Mouse (Mus musculus) ES-Bruce4 (cell line): Measurements from ENCODE around the gene Prss53. TPM values are rescaled to one million over a fixed set of nuclear protein-coding genes. Genes with fewer than 3 reads are reported as not detected.

ENCODE experiments used
- H3K27ac ChIP-seq: 2 replicates; pipeline ENCODE4 v1.5.1; 2012; ENCODE audit warnings: low read length, inconsistent platforms; ENCODE audit not compliant: insufficient read depth
- H3K27me3 ChIP-seq: 2 replicates; pipeline ENCODE4 v1.6.1; 2012; ENCODE audit warnings: mild to moderate bottlenecking, low read length, inconsistent platforms; ENCODE audit not compliant: control insufficient read depth, poor library complexity, insufficient read depth, severe bottlenecking
- H3K36me3 ChIP-seq: 2 replicates; pipeline ENCODE4 v1.6.1; 2012; ENCODE audit warnings: inconsistent platforms, mild to moderate bottlenecking, low read length, moderate library complexity; ENCODE audit not compliant: control insufficient read depth, poor library complexity, insufficient read depth, severe bottlenecking
- H3K4me1 ChIP-seq: one replicate; pipeline ENCODE4 v1.8.1; 2011; ENCODE audit warnings: low read length; ENCODE audit not compliant: control insufficient read depth, insufficient read depth
- H3K4me3 ChIP-seq: 2 replicates; pipeline ENCODE4 v1.5.1; 2011; ENCODE audit warnings: low read depth, mild to moderate bottlenecking, low read length
- H3K9ac ChIP-seq: 2 replicates; pipeline ENCODE4 v1.6.1; 2012; ENCODE audit warnings: low read depth, mild to moderate bottlenecking, inconsistent platforms; ENCODE audit not compliant: poor library complexity, severe bottlenecking
- H3K9me3 ChIP-seq: replicated peaks from 2 replicates; pipeline ENCODE4 v1.6.1; 2012; ENCODE audit warnings: mild to moderate bottlenecking, low read length, inconsistent platforms; ENCODE audit not compliant: control insufficient read depth, poor library complexity, insufficient read depth, severe bottlenecking
- CTCF ChIP-seq: IDR thresholded peaks from one replicate; pipeline ENCODE4 v1.8.1; 2011; ENCODE audit warnings: low read depth, low read length
- EP300 ChIP-seq: IDR thresholded peaks from 2 replicates; pipeline ENCODE4 v1.6.1; 2011; ENCODE audit warnings: low read depth, low read length; ENCODE audit not compliant: insufficient read depth
- POLR2A ChIP-seq: IDR thresholded peaks from one replicate; pipeline ENCODE4 v1.8.1; 2011; ENCODE audit warnings: low read length; ENCODE audit not compliant: insufficient read depth
- polyA plus RNA-seq: library from polyadenylated mRNA; stranded (reverse); fragments of >200 nt; gene quantifications from 2 replicates; pipeline ENCODE4 v1.2.4, GENCODE M21; 2011; ENCODE audit warnings: low read depth; ENCODE audit not compliant: missing spikeins, insufficient read depth, insufficient read length

Prss53 gene
- polyA plus RNA-seq, 1 experiment: 0.46 TPM

DNA sequence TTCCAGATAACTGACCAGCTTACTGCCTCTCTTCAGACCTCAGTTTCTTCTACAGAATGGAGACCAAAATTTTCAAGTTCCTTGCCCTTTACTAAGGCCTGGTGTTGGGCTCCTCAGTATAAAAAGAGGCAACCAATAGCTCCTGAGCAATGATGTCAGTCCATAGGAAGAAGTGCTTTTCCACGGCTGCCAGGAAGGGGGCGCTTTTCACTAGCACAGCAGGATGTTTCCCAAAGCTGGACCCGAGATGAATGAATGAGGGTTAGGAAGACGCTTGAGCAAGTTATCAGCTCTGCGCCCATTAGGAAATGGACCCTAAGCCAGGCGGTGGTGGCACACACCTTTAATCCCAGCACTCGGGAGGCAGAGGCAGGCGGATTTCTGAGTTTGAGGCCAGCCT, 30.7 kb upstream of the Prss53 start:
- Histone ChIP-seq H3K27ac (no peak overlapping the region), H3K4me1 (peaks cover 3% of the 10 kb centered on the region), H3K9ac (no peak overlapping the region), H3K4me3 (no peak overlapping the region), H3K9me3 (no peaks in the 10 kb centered on the region), H3K27me3 (no peaks in the 10 kb centered on the region), H3K36me3 (peaks cover 19% of the 10 kb centered on the region)
- TF ChIP-seq CTCF: peak; percentile 76
- no peak for TF ChIP-seq EP300

DNA sequence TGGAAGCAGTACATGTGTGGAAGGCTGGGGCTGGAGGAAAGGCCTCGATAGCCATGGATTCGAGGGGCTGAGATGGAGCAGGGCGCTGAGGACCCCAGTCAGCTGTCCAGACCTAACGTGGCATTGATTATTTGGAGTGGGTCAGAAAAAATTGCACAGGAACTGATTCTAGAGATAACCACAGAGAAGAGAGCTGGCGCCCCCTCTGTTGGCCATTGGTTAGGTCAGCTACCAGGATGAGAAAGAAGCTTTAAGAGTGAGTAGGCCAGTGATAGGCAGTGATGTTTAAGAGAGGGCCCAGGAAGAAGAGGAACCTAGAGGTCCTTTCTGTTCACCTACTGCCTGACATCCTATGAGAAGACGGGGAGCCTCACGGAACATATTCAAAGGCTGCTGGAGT, 28.5 kb upstream of the Prss53 start:
- H3K9me3 ChIP-seq: no peaks in the 10 kb centered on the region
- no peaks in the 10 kb centered on the region for H3K4me1 ChIP-seq
- H3K4me3 ChIP-seq: no peak overlapping the region
- no peaks in the 10 kb centered on the region for H3K27me3 ChIP-seq
- H3K9ac ChIP-seq: no peak overlapping the region
- TF ChIP-seq CTCF (peak; percentile 11), POLR2A (no peak)
- peaks cover 25% of the 10 kb centered on the region for H3K36me3 ChIP-seq
- peak overlapping the region; percentile 8; the same call in 1 of the 2 replicates for H3K27ac ChIP-seq

DNA sequence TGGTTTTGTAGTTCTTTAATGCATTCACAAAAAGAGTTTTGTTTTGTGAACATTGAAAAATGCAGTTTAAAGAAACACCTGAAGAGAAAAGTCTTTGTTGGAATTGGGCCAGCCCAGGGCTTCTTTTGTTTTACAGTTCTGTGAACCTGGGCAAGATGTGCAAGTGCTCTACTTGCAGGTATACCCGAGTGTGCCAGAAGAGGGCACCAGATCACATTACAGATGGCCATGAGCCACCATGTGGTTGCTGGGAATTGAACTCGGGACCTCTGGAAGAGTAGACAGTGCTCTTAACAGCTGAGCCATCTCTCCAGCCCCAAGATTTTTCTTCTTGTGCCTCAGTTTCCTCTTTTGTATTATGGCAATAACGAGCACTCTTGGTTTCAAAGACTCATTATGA, 27.4 kb upstream of the Prss53 start:
- no peaks in the 10 kb centered on the region for H3K9me3 ChIP-seq
- TF ChIP-seq POLR2A (no peak), EP300 (no peak), CTCF (peak; percentile 67)
- peak overlapping the region; percentile 96 for H3K27ac ChIP-seq
- H3K27me3 ChIP-seq: no peaks in the 10 kb centered on the region
- no peaks in the 10 kb centered on the region for H3K4me1 ChIP-seq
- no peak overlapping the region for H3K4me3 ChIP-seq
- H3K9ac ChIP-seq: no peak overlapping the region
- peaks cover 25% of the 10 kb centered on the region for H3K36me3 ChIP-seq

DNA sequence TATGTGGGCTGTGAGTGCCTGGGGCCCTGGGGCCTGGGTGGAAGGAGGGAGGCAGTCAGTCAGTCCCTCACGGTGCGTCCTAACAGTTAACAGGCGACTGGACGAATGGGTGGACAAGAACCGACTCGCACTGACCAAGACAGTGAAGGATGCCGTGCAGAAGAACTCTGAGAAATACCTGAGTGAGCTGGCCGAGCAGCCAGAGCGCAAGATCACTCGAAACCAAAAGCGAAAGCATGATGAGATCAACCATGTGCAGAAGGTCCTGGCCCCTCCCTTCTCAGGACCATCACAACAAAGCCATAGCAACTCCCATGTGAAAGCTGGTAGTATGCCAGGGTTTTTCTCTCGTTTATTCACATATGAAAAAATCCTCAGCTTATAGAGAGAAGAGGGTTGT, 24.5 kb upstream of the Prss53 start:
- H3K36me3 ChIP-seq: peaks cover 22% of the 10 kb centered on the region
- no peak overlapping the region for H3K4me3 ChIP-seq
- no peaks in the 10 kb centered on the region for H3K4me1 ChIP-seq
- H3K27ac ChIP-seq: no peak overlapping the region
- no peaks in the 10 kb centered on the region for H3K9me3 ChIP-seq
- H3K9ac ChIP-seq: no peak overlapping the region
- H3K27me3 ChIP-seq: no peaks in the 10 kb centered on the region
- TF ChIP-seq POLR2A: no peak

DNA sequence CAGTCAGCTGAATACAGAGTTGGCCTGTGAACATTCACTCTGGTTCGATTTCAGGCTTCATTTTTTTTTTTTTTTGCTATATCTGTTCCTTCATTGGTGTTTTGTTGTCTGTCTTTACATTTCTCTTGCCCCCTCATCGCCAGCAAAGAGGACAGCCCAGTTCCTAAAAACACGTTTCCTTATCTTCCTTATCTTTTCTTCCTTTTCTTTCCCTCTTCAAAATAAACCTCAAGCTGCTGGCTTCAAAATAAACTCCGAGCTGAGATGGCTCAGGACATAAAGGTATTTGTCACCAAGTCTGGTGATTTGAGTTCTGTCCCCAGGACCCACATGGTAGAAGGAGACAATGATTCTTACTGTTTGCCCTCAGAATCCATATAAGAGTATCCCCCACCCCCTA, 22.2 kb upstream of the Prss53 start:
- peak overlapping the region; percentile 89 for H3K27ac ChIP-seq
- TF ChIP-seq CTCF (no peak), POLR2A (no peak), EP300 (no peak)
- peak overlapping the region; percentile 83 for H3K9ac ChIP-seq
- no peaks in the 10 kb centered on the region for H3K9me3 ChIP-seq
- H3K4me3 ChIP-seq: peak overlapping the region; percentile 45
- peaks cover 35% of the 10 kb centered on the region for H3K36me3 ChIP-seq
- H3K27me3 ChIP-seq: no peaks in the 10 kb centered on the region
- no peaks in the 10 kb centered on the region for H3K4me1 ChIP-seq

DNA sequence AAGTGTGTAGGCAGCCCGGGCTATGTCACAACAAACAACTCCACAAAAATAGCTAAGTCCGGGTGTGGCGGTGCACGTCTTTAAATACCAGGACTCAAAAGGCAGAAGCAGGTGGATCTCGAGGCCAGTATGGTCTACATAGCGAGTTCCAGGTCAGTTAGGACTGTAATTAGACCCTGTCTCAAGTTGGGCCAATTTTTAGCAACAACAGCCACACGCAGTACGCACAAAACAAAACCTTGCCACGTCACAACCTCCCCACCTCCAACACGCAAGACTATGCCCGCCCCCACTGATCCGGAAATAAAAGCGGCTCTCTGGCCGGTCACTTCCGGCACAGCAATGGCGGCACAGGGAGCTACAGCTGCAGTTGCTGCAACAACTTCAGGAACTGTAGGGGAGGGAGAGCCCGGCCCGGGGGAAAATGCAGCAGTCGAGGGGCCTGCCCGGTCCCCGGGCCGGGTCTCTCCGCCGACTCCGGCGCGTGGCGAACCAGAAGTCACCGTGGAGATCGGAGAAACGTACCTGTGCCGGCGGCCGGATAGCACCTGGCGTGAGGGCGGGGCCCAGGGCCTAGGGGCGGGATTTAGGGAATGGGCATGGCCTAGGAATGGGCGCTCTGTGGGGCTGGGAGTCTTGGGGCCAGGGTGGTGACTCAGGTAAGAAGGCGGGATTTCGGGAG, 21.6 kb upstream of the Prss53 start, which contains the start of gene Kat8:
Gene Kat8, plus strand, starts transcription at position 327 of the 682 bp plus-strand sequence.
- Histone ChIP-seq H3K9ac (peak within 1 kb of the TSS; percentile 83), H3K4me3 (peak within 1 kb of the TSS; percentile 81), H3K27ac (peak within 1 kb of the TSS; percentile 89), H3K9me3 (no peaks in the 10 kb centered on the region), H3K4me1 (no peaks in the 10 kb centered on the region), H3K36me3 (peaks cover 41% of the 10 kb centered on the region), H3K27me3 (no peaks in the 10 kb centered on the region)
- TF ChIP-seq CTCF (no peak), EP300 (0 out of 2 replicates have a peak, but pooled peaks have one; percentile 24), POLR2A (peak; percentile 70)
